Mouse (Mus musculus) hindbrain, embryonic 10.5 days (tissue): ENCODE measurements around the gene Fnd3c2. TPM values are rescaled to one million over a fixed set of nuclear protein-coding genes. Genes with fewer than 3 reads are reported as not detected.

Experiments used
- DNase-seq: peaks from one replicate; pipeline ENCODE4 v3.0.0-alpha.2; 2017; ENCODE audit warnings: low spot score
- H3K27ac ChIP-seq: fragments of 300-500 bp; sonication (generic); 2 replicates; pipeline ENCODE4 v1.5.1; 2016; ENCODE audit warnings: mild to moderate bottlenecking, moderate library complexity
- H3K27me3 ChIP-seq: fragments of 300-500 bp; sonication (generic); 2 replicates; pipeline ENCODE4 v1.6.1; 2016; ENCODE audit warnings: mild to moderate bottlenecking; ENCODE audit not compliant: poor library complexity, insufficient read depth, severe bottlenecking
- H3K36me3 ChIP-seq: fragments of 300-500 bp; sonication (generic); 2 replicates; pipeline ENCODE4 v1.6.1; 2016; ENCODE audit warnings: mild to moderate bottlenecking, moderate library complexity
- H3K4me1 ChIP-seq: fragments of 300-500 bp; sonication (generic); replicated peaks from 2 replicates; pipeline ENCODE4 v1.6.1; 2016; ENCODE audit warnings: mild to moderate bottlenecking
- H3K4me3 ChIP-seq: fragments of 300-500 bp; sonication (generic); 2 replicates; pipeline ENCODE4 v1.5.1; 2016; ENCODE audit warnings: mild to moderate bottlenecking, moderate library complexity
- H3K9me3 ChIP-seq: fragments of 300-500 bp; sonication (generic); 2 replicates; pipeline ENCODE4 v1.6.1; 2016; ENCODE audit warnings: mild to moderate bottlenecking, moderate library complexity
- WGBS: fragments of 180-500 bp; shearing (Covaris S2); methylation state at CpG from one replicate; pipeline ENCODE4 v1.1.7; 2016; 5-methylcytosine and 5-hydroxymethylcytosine counted together
- polyA plus RNA-seq: library from polyadenylated mRNA; unstranded; fragments of >200 nt; fragmentation: Nextera tagmentation; extraction: Ambion mirVana; gene quantifications from 2 replicates; pipeline ENCODE4 v1.2.1, GENCODE M21; 2016

Fnd3c2 gene
- polyA plus RNA-seq, 1 experiment from 2014 or later = not detected

GRCm38 (mm10) chrX:106185706-106186105 lies 69.5 kb downstream of the Fnd3c2 start:
- WGBS = 20% methylated on average over 5 of the region's 5 CpGs
- peak; percentile 20 for DNase-seq
- H3K27ac ChIP-seq = peak overlapping the region; percentile 90
- peaks cover 2% of the 10 kb centered on the region for H3K27me3 ChIP-seq
- peaks cover 39% of the 10 kb centered on the region for H3K4me1 ChIP-seq
- H3K4me3 ChIP-seq = peak overlapping the region; percentile 64; the same call in 1 of the 2 replicates
- no peaks in the 10 kb centered on the region for H3K9me3 ChIP-seq
- H3K36me3 ChIP-seq = peaks cover 2% of the 10 kb centered on the region; the same call in 1 of the 2 replicates

Other genes with a start within 250 kb of the Fnd3c2 start
- 30.0 and 43.4 TPM in 2 replicates for gene Magt1, start 243.5 kb downstream of the Fnd3c2 start, polyA plus RNA-seq
- gene Cox7b, start 239.7 kb downstream of the Fnd3c2 start, polyA plus RNA-seq = 296 and 330 TPM in 2 replicates
- 21.6 and 22.5 TPM in 2 replicates for gene Atp7a, start 228.1 kb downstream of the Fnd3c2 start, polyA plus RNA-seq
- gene Tlr13, start 112.2 kb downstream of the Fnd3c2 start, polyA plus RNA-seq = 0.26 and 0.27 TPM in 2 replicates
- gene Pgk1, start 68.3 kb downstream of the Fnd3c2 start, polyA plus RNA-seq = 461 and 603 TPM in 2 replicates
- gene Taf9b, start 34.2 kb downstream of the Fnd3c2 start, polyA plus RNA-seq = 9.3 and 10.9 TPM in 2 replicates
- gene Fndc3c1, start 230.0 kb upstream of the Fnd3c2 start, polyA plus RNA-seq = 34.3 and 67.3 TPM in 2 replicates